Mouse (Mus musculus) CD4-positive, CD25-positive, alpha-beta regulatory T cell, adult 4 months (primary cell): ENCODE measurements around the gene Akap1. TPM values are rescaled to one million over a fixed set of nuclear protein-coding genes. Genes with fewer than 3 reads are reported as not detected.

Experiments
- polyA plus RNA-seq, 2 experiments: library from polyadenylated mRNA; unstranded; fragments of 100-300 nt; shearing (Covaris generic); gene quantifications; one replicate each; pipeline ENCODE4 v1.2.1; 2017

Akap1 gene
- polyA plus RNA-seq, 2 experiments from 2014 or later = 1.3 to 1.6 TPM

Other genes with a start within 250 kb of the Akap1 start
- gene Msi2, start 146.1 kb downstream of the Akap1 start, polyA plus RNA-seq = 10 to 100 TPM; 23.8 to 31.3 TPM
- 10 to 100 TPM; 13.7 to 19.0 TPM for gene Scpep1, start 90.9 kb upstream of the Akap1 start, polyA plus RNA-seq
- not detected for gene Elobl, start 102.3 kb upstream of the Akap1 start, polyA plus RNA-seq
- 1 to 10 TPM; 6.0 to 9.6 TPM for gene Coil, start 105.7 kb upstream of the Akap1 start, polyA plus RNA-seq
- gene Trim25, start 134.8 kb upstream of the Akap1 start, polyA plus RNA-seq = 10 to 100 TPM; 14.0 to 25.6 TPM
- 1 to 10 TPM; 4.6 to 7.3 TPM for gene Dgke, start 202.3 kb upstream of the Akap1 start, polyA plus RNA-seq
- gene Gm525, start 209.3 kb upstream of the Akap1 start, polyA plus RNA-seq = not detected